In genomic region chr16:34573151-34573802, GRCm38 (mm10) we compare ENCODE assay signal across 9 mouse cellular contexts. TPM values are rescaled to one million over a fixed set of nuclear protein-coding genes. Genes with fewer than 3 reads are reported as not detected.
DNase-seq lines count a peak whose midpoint lies in the region; ATAC-seq and TF ChIP-seq lines count a peak whose summit lies in the region.
"Had no signal": no experiment of that assay in that cellular context is flagged by ENCODE, and none has a peak within 500 bp of the region (broad histone marks: within the 10 kb centered on the region; RNA-seq: fewer than 3 reads in every experiment).

TSS of gene Kalrn (minus strand) at chr16:34573532.

- H3K9me3 ChIP-seq in forebrain, embryonic 12.5 days = no peaks in the 10 kb centered on the region
- no peaks in the 10 kb centered on the region; the same call in 1 of the 2 replicates for H3K9me3 ChIP-seq in heart, embryonic 16.5 days (replicated peaks; ENCODE audit: control insufficient read depth, low read length)
- H3K9me3 ChIP-seq in liver, embryonic 12.5 days (replicated peaks) = no peaks in the 10 kb centered on the region
- H3K9me3 ChIP-seq in neural tube, embryonic 11.5 days (ENCODE audit: control insufficient read depth, low read length) = no peaks in the 10 kb centered on the region

- under 1% methylated on average over 37 of the region's 84 CpGs for WGBS in forebrain, embryonic 12.5 days
- WGBS in heart, embryonic 16.5 days = under 1% methylated on average over 46 of the region's 84 CpGs
- under 1% methylated on average over 42 of the region's 84 CpGs for WGBS in liver, embryonic 12.5 days (ENCODE audit: insufficient replicate concordance)
- WGBS in neural tube, embryonic 11.5 days = under 1% methylated on average over 36 of the region's 84 CpGs

- H3K4me1 ChIP-seq in brown adipose tissue, adult 24 weeks (ENCODE audit: control insufficient read depth, insufficient read depth, insufficient read length, low read length) = no peaks in the 10 kb centered on the region
- peaks cover 33% of the 10 kb centered on the region for H3K4me1 ChIP-seq in forebrain, embryonic 12.5 days
- H3K4me1 ChIP-seq in heart, embryonic 16.5 days (ENCODE audit: control insufficient read depth, insufficient read depth, low read length) = peaks cover 6% of the 10 kb centered on the region
- H3K4me1 ChIP-seq in liver, embryonic 12.5 days = peaks cover 12% of the 10 kb centered on the region
- peaks cover 11% of the 10 kb centered on the region; the same call in 1 of the 2 replicates for H3K4me1 ChIP-seq in neural tube, embryonic 11.5 days (ENCODE audit: control insufficient read depth, insufficient read depth, low read length)
- peaks cover 14% of the 10 kb centered on the region for H3K4me1 ChIP-seq in testis, adult 2 months (ENCODE audit: control insufficient read depth, insufficient read depth, low read length)

- no peaks in the 10 kb centered on the region for H3K36me3 ChIP-seq in forebrain, embryonic 12.5 days (replicated peaks)
- no peaks in the 10 kb centered on the region for H3K36me3 ChIP-seq in heart, embryonic 16.5 days (ENCODE audit: control insufficient read depth, insufficient read depth)
- no peaks in the 10 kb centered on the region for H3K36me3 ChIP-seq in liver, embryonic 12.5 days
- no peaks in the 10 kb centered on the region for H3K36me3 ChIP-seq in neural tube, embryonic 11.5 days (ENCODE audit: control insufficient read depth, insufficient read depth, low read length)
- no peaks in the 10 kb centered on the region for H3K36me3 ChIP-seq in testis, adult 2 months (ENCODE audit: control insufficient read depth, insufficient read depth, low read length)
- H3K36me3 ChIP-seq: G1E had no signal

- no peak for TF ChIP-seq POLR2A in testis, adult 2 months (IDR thresholded peaks at IDR 0.05; ENCODE audit: control insufficient read depth, low read depth, low read length)

- H3K9ac ChIP-seq in forebrain, embryonic 12.5 days = peak within 1 kb of the TSS; percentile 98
- peak within 1 kb of the TSS; percentile 93 for H3K9ac ChIP-seq in heart, embryonic 16.5 days (ENCODE audit: low read length)
- peak within 1 kb of the TSS; percentile 55 for H3K9ac ChIP-seq in liver, embryonic 12.5 days
- H3K9ac ChIP-seq in neural tube, embryonic 11.5 days (ENCODE audit: low read length) = peak within 1 kb of the TSS; percentile 99

- ATAC-seq in forebrain, embryonic 12.5 days (ENCODE audit: low FRiP score) = peak; percentile 93
- peak; percentile 95 for ATAC-seq in heart, embryonic 16.5 days (replicated peaks; ENCODE audit: extremely low read depth, insufficient read depth, low FRiP score)
- peak; percentile 65; the same call in 1 of the 2 replicates for ATAC-seq in liver, embryonic 12.5 days
- peak; percentile 89 for ATAC-seq in neural tube, embryonic 11.5 days (ENCODE audit: insufficient read depth, low FRiP score, low TSS enrichment)

- H3K27me3 ChIP-seq in forebrain, embryonic 12.5 days = no peaks in the 10 kb centered on the region
- H3K27me3 ChIP-seq in heart, embryonic 16.5 days (ENCODE audit: control insufficient read depth, insufficient read depth, low read length) = peaks cover 7% of the 10 kb centered on the region
- peaks cover 77% of the 10 kb centered on the region for H3K27me3 ChIP-seq in liver, embryonic 12.5 days (replicated peaks)
- H3K27me3 ChIP-seq in neural tube, embryonic 11.5 days (ENCODE audit: control insufficient read depth, insufficient read depth, low read length) = no peaks in the 10 kb centered on the region
- peaks cover 7% of the 10 kb centered on the region; the same call in 1 of the 2 replicates for H3K27me3 ChIP-seq in testis, adult 2 months (ENCODE audit: control insufficient read depth, insufficient read depth, low read length)

- TF ChIP-seq CTCF in testis, adult 2 months (IDR thresholded peaks at IDR 0.05; ENCODE audit: control insufficient read depth, insufficient read depth, insufficient replicate concordance, low read depth, low read length) = no peak; the same call in 1 of the 2 replicates

- H3K4me2 ChIP-seq in forebrain, embryonic 12.5 days = peak within 1 kb of the TSS; percentile 70
- H3K4me2 ChIP-seq in heart, embryonic 16.5 days (ENCODE audit: low read depth, low read length) = peak within 1 kb of the TSS; percentile 70
- H3K4me2 ChIP-seq in liver, embryonic 12.5 days = peak within 1 kb of the TSS; percentile 73
- peak within 1 kb of the TSS; percentile 70 for H3K4me2 ChIP-seq in neural tube, embryonic 11.5 days (ENCODE audit: low read depth)

- peak within 1 kb of the TSS; percentile 38; the same call in 1 of the 2 replicates for H3K27ac ChIP-seq in brown adipose tissue, adult 24 weeks (replicated peaks; ENCODE audit: low read depth, low read length)
- H3K27ac ChIP-seq in forebrain, embryonic 12.5 days = peak within 1 kb of the TSS; percentile 98
- H3K27ac ChIP-seq in heart, embryonic 16.5 days (ENCODE audit: low read length) = peak within 1 kb of the TSS; percentile 80
- no peak within 1 kb of the TSS; the same call in 1 of the 2 replicates for H3K27ac ChIP-seq in liver, embryonic 12.5 days
- H3K27ac ChIP-seq in neural tube, embryonic 11.5 days (ENCODE audit: low read depth, low read length) = peak within 1 kb of the TSS; percentile 97
- H3K27ac ChIP-seq in testis, adult 2 months (ENCODE audit: control insufficient read depth, insufficient read depth, low read depth, low read length) = no peak within 1 kb of the TSS

- H3K4me3 ChIP-seq in brown adipose tissue, adult 24 weeks (ENCODE audit: insufficient read depth, low read depth, low read length) = peak within 1 kb of the TSS; percentile 91
- peak within 1 kb of the TSS; percentile 94 for H3K4me3 ChIP-seq in forebrain, embryonic 12.5 days (replicated peaks)
- peak within 1 kb of the TSS; percentile 86 for H3K4me3 ChIP-seq in heart, embryonic 16.5 days (ENCODE audit: low read length)
- peak within 1 kb of the TSS; percentile 61 for H3K4me3 ChIP-seq in liver, embryonic 12.5 days
- H3K4me3 ChIP-seq in neural tube, embryonic 11.5 days (ENCODE audit: low read depth, low read length) = peak within 1 kb of the TSS; percentile 96
- peak within 1 kb of the TSS; percentile 76 for H3K4me3 ChIP-seq in testis, adult 2 months (ENCODE audit: control insufficient read depth, low read depth, low read length)

- DNase-seq in B cell, adult 2 months = peak; percentile 10 to 19
- DNase-seq in kidney, postnatal 14 days = peak; percentile 93
- peak; percentile 94 for DNase-seq in neural tube, embryonic 11.5 days (ENCODE audit: low spot score)

RNA-seq across cellular contexts. Expression of gene Kalrn, which starts in this region (rescaled TPM):
- polyA plus RNA-seq in brown adipose tissue, adult 24 weeks (2012; ENCODE audit: insufficient read depth, insufficient read length, missing spikeins) = 1.5 and 2.0 TPM in 2 replicates
- polyA plus RNA-seq in forebrain, embryonic 12.5 days (2016; fragmentation: Nextera tagmentation; extraction: Ambion mirVana) = 26.7 and 30.0 TPM in 2 replicates
- polyA plus RNA-seq in heart, embryonic 16.5 days (2015; fragmentation: Nextera tagmentation; extraction: Ambion mirVana) = 30.2 and 32.4 TPM in 2 replicates
- polyA plus RNA-seq in liver, embryonic 12.5 days (2016; fragmentation: Nextera tagmentation; extraction: Ambion mirVana) = 18.4 and 18.6 TPM in 2 replicates
- 17.3 and 17.6 TPM in 2 replicates for polyA plus RNA-seq in neural tube, embryonic 11.5 days (2014; fragmentation: Nextera tagmentation; extraction: Ambion mirVana)
- polyA plus RNA-seq in testis, adult 2 months (2012; rRNA removed) = 4.2 and 5.7 TPM in 2 replicates

Comparison
In these comparisons a context has a peak if more than half of its experiments do, and no peak if none do; other contexts are left out.
1. DNase-seq: peak in every context shown above with its lines; median percentile 94 in neural tube, embryonic 11.5 days; 93 in kidney, postnatal 14 days; 14 in B cell, adult 2 months.
2. H3K27ac ChIP-seq: peak in brown adipose tissue, adult 24 weeks (single experiment), forebrain, embryonic 12.5 days (single experiment), heart, embryonic 16.5 days (single experiment) and neural tube, embryonic 11.5 days (single experiment); none in liver, embryonic 12.5 days (single experiment) and testis, adult 2 months (single experiment).
3. Peak in every context shown above with its lines, with median percentiles within 50 percentile points of each other: H3K4me3 ChIP-seq, ATAC-seq, H3K4me2 ChIP-seq and H3K9ac ChIP-seq.